Mouse (Mus musculus): Measurements from ENCODE around the gene Ebf4. TPM values are rescaled to one million over a fixed set of nuclear protein-coding genes. Genes with fewer than 3 reads are reported as not detected.

Gene Ebf4
- total RNA-seq, 2 experiments from 2014 or later: 12.2 to 13.0 TPM

- intact Hi-C loops (cut with DNase I): loop anchor here (5.0 kb wide), 1 partner anchor 119 kb away; no protein-coding TSS in a partner anchor
- no peak for DNase-seq (ENCODE audit: extremely low spot score in 1 of 2, low spot score in 2 of 2)
These were observed 2.0 kb upstream of the Ebf4 start for GRCm38 (mm10) chr2:130293009-130293408.

- intact Hi-C loops (cut with DNase I): loop anchor here (5.0 kb wide), 1 partner anchor 119 kb away; no protein-coding TSS in a partner anchor
- DNase-seq (ENCODE audit: extremely low spot score in 1 of 2, low spot score in 2 of 2): no peak
These were observed 1.5 kb upstream of the Ebf4 start for GRCm38 (mm10) chr2:130293486-130293885.

GRCm38 (mm10) chr2:130294218-130294935 is 592 bp upstream of the Ebf4 start:
- intact Hi-C loops (cut with DNase I): loop anchor here (5.0 kb wide), 1 partner anchor 118 kb away; no protein-coding TSS in a partner anchor
- no peak for DNase-seq (ENCODE audit: extremely low spot score in 1 of 2, low spot score in 2 of 2)

GRCm38 (mm10) chr2:130295331-130296133 is 563 bp downstream of the Ebf4 start:
- DNase-seq (ENCODE audit: extremely low spot score in 1 of 2, low spot score in 2 of 2): peak in 1 of 2 experiments; percentile 76
- intact Hi-C loops (cut with DNase I): loop anchor here (5.0 kb wide), 1 partner anchor 67 kb away; no protein-coding TSS in a partner anchor

- intact Hi-C loops (cut with DNase I): loop anchor here (5.0 kb wide), 1 partner anchor 66 kb away; no protein-coding TSS in a partner anchor
These were observed 1.3 kb downstream of the Ebf4 start for GRCm38 (mm10) chr2:130296134-130296745.

GRCm38 (mm10) chr2:130297580-130297979 is 2.6 kb downstream of the Ebf4 start:
- intact Hi-C loops (cut with DNase I): loop anchor here (5.0 kb wide), 1 partner anchor 65 kb away; no protein-coding TSS in a partner anchor
- DNase-seq (ENCODE audit: extremely low spot score in 1 of 2, low spot score in 2 of 2): no peak

More at GRCm38 (mm10) chr2:130296134-130296745, 1.3 kb downstream of the Ebf4 start:
- no peak for DNase-seq (ENCODE audit: extremely low spot score in 1 of 2, low spot score in 2 of 2)

GRCm38 (mm10) chr2:130303014-130303413 is 8.0 kb downstream of the Ebf4 start:
- intact Hi-C loops (cut with DNase I): no loop called here
- no peak for DNase-seq (ENCODE audit: extremely low spot score in 1 of 2, low spot score in 2 of 2)

- intact Hi-C loops (cut with DNase I): no loop called here
These were observed 32.1 kb downstream of the Ebf4 start for GRCm38 (mm10) chr2:130327057-130327456.

GRCm38 (mm10) chr2:130329502-130329901 is 34.5 kb downstream of the Ebf4 start:
- no peak for DNase-seq (ENCODE audit: extremely low spot score in 1 of 2, low spot score in 2 of 2)
- intact Hi-C loops (cut with DNase I): no loop called here

More at GRCm38 (mm10) chr2:130327057-130327456, 32.1 kb downstream of the Ebf4 start:
- DNase-seq (ENCODE audit: extremely low spot score in 1 of 2, low spot score in 2 of 2): no peak

GRCm38 (mm10) chr2:130335112-130335511 is 40.1 kb downstream of the Ebf4 start:
- intact Hi-C loops (cut with DNase I): no loop called here
- no peak for DNase-seq (ENCODE audit: extremely low spot score in 1 of 2, low spot score in 2 of 2)

GRCm38 (mm10) chr2:130340464-130341219 is 45.7 kb downstream of the Ebf4 start:
- DNase-seq (ENCODE audit: extremely low spot score in 1 of 2, low spot score in 2 of 2): no peak
- intact Hi-C loops (cut with DNase I): no loop called here

- intact Hi-C loops (cut with DNase I): no loop called here
- no peak for DNase-seq (ENCODE audit: extremely low spot score in 1 of 2, low spot score in 2 of 2)
These were observed 46.2 kb downstream of the Ebf4 start for GRCm38 (mm10) chr2:130341220-130341580.

GRCm38 (mm10) chr2:130350376-130350775 is 55.4 kb downstream of the Ebf4 start:
- intact Hi-C loops (cut with DNase I): no loop called here
- no peak for DNase-seq (ENCODE audit: extremely low spot score in 1 of 2, low spot score in 2 of 2)

GRCm38 (mm10) chr2:130351758-130352339 is 56.9 kb downstream of the Ebf4 start:
- intact Hi-C loops (cut with DNase I): no loop called here
- DNase-seq (ENCODE audit: extremely low spot score in 1 of 2, low spot score in 2 of 2): no peak

- DNase-seq (ENCODE audit: extremely low spot score in 1 of 2, low spot score in 2 of 2): no peak
- intact Hi-C loops (cut with DNase I): no loop called here
These were observed 58.4 kb downstream of the Ebf4 start for GRCm38 (mm10) chr2:130353411-130353810.

GRCm38 (mm10) chr2:130353889-130354288 is 58.9 kb downstream of the Ebf4 start:
- intact Hi-C loops (cut with DNase I): no loop called here
- no peak for DNase-seq (ENCODE audit: extremely low spot score in 1 of 2, low spot score in 2 of 2)

GRCm38 (mm10) chr2:130357551-130357950 is 62.6 kb downstream of the Ebf4 start:
- DNase-seq (ENCODE audit: extremely low spot score in 1 of 2, low spot score in 2 of 2): no peak
- intact Hi-C loops (cut with DNase I): no loop called here

GRCm38 (mm10) chr2:130358852-130359251 is 63.9 kb downstream of the Ebf4 start:
- DNase-seq (ENCODE audit: extremely low spot score in 1 of 2, low spot score in 2 of 2): no peak
- intact Hi-C loops (cut with DNase I): no loop called here
